Mouse (Mus musculus): Measurements from ENCODE around the gene Mrpl43.

Mrpl43 gene

DNA sequence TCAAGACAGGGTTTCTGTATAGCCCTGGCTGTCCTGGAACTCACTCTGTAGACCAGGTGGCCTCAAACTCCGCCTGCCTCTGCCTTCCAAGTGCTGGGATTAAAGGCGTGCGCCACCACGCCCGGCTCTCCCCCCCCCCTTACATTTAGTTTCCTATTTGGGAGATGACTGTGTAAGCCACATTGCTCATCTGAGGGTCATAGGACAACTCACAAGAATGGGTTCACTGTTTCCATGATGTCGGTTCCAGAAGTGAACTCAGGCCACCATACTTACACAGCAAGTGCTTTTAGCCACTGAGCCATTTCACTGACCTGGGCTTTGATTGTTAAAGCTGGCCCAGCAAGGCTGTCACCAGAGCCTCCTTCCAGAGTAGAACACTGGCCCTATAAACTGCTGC, 29.1 kb downstream of the Mrpl43 start:
- in situ Hi-C loops (cut with MboI), result no loop called here

GRCm38 (mm10) chr19:44976636-44977035, 29.6 kb downstream of the Mrpl43 start:
- in situ Hi-C loops (cut with MboI), result no loop called here

DNA sequence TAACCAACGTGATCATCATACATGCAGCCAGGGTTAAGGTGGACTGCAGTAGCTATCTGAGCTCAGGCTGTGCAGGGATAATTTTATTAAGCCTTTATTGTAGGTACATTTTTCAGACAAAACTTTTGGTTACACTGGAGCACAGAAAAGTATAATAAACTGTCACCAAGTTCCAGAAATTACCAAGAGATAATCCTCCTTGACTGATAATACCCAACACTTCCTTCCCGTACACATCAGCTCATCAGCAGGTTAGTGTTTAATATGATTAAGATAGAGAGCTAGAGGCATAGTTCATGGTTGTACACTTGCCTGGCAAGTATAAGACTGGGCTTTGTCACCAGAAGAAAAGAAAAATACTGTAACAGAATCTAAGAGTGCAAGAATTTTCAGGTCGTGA, 37.9 kb downstream of the Mrpl43 start:
- in situ Hi-C loops (cut with MboI), result no loop called here

DNA sequence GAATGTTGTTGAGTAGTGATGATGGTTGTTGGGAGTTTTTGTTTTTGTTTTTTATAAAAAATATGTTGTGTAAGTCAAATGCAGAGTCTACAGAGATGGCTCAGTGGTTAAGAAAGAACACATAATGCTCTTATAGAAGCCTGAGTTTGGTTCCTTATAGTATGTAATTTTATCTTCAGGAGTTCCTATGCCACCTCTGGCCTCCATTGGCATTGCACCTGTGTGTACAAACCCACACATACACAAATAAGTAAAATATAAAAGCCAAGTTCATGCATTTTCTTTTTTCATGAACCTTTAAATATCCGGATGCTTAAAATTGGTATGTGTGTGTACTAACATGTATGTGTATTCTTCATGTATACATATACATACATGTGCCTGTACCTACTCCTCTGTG, 40.3 kb downstream of the Mrpl43 start:
- in situ Hi-C loops (cut with MboI), result no loop called here

GRCm38 (mm10) chr19:44959633-44960032, 46.6 kb downstream of the Mrpl43 start:
- in situ Hi-C loops (cut with MboI), result no loop called here

Measured in mature B cell (primary cell).